Mouse (Mus musculus) skeletal muscle tissue, adult 2 months (tissue): ENCODE results near the gene Rps6ka2.

Experiments used
- DNase-seq: peaks from one replicate; pipeline ENCODE4 v3.0.0-alpha.2; 2012; ENCODE audit warnings: low read depth, low spot score

Gene Rps6ka2

DNA sequence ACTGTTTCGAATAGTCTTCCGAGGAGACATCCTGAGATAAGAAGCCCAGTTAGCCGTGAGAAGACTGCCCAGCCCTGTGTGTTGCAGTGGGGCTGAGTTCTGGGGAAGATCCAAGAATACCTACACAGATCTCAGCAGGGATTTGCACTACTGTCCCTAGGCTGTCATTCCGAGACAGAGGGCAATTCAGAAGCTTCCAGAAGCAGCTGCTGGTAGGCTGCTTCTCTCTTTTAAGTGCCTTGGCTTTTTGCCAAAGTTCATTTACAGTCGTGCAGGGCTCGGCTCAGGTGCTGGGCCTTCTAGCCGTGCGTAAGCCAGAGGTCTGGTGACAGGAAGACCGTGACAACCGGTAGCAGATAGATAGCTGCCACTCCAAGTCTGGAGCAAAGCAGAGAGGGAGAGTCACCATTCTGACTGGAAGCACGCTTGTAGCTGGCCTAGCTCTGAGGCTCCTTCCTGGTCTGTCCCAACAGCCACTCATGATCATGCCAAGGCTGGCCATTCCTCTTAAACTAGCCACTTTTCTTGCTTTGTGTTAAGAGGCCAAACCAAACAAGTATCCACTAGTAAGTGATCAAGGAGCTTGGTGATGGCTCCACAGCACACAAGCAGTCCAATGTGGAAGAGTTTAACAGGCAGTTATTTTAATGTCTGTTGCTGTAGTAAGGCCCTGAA, 49.3 kb downstream of the Rps6ka2 start:
- no peak for DNase-seq

DNA sequence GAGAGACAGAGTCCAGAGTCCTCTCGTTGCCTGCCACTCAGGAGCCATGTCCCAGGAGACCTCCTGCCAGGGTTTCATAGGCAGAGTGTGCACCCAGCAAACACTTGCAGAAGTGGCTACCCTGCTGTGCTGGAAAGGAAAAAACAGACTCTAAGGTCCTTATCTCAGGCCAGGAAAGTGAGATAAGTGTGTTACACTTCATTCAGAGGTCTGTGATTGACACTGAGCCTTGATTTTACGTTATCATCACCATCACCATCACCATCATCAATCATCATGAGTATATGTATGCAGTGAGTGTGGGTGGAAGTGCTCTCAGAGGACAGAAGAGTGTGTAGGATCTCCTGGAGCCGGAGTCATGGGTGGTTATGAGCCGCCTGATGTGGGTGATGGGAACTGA, 51.4 kb downstream of the Rps6ka2 start:
- no peak for DNase-seq

DNA sequence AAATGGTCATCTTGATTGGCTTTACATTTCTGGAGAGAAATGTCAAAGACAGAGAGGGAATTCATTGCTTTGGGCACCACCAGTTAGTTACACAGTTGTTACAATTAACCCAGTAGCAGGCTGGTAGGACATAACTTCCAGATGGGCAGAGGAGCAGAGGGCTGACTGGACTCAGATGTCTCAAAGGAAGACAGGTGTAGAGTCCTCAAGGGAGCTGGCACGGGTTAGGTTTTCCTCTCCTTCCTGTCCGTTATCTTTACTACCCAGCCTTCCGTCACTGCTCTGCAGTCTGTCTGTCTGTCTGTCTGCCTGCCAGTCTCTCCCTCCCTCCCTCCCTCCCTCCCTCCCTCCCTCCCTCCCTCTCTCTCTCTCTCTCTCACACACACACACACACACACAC, 52.3 kb downstream of the Rps6ka2 start:
- no peak for DNase-seq

DNA sequence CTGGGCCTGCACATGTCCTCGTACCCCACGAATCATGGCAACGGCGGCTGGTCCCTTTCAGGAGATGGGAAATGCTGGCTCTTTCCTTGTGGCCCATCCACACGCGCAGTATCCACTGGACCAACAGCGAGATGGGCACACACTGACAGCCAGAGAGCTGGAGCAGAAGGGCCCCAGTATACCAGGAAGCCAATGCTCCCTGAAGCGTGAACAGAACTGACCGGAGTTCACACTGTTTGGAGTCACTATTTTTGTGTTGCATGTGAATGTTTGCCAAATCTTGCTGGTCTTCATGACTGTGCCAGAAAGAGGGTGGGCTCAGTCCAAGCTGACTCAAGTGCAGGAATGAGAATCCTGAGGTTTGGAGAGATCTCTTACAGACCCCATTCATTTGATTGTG, 58.6 kb downstream of the Rps6ka2 start:
- DNase-seq: no peak

DNA sequence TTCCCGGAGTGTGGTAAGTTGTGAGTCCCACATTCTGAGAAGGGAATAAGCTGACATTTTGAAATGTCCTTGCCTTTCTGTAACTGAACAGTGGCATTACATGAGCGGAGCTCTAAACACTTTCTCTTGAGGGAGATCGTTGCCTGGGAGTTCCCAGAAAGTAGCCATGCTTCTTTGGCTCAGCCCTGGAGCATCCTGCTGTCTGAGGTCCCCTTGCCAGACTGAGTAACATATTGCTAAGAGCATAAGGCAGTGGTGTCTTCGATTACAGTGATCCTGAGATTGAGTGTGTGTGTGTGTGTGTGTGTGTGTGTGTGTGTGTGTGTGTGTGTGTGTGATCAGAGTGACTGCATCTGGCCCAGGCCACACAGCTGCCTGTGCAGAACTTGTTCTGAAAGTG, 61.4 kb downstream of the Rps6ka2 start:
- no peak for DNase-seq

DNA sequence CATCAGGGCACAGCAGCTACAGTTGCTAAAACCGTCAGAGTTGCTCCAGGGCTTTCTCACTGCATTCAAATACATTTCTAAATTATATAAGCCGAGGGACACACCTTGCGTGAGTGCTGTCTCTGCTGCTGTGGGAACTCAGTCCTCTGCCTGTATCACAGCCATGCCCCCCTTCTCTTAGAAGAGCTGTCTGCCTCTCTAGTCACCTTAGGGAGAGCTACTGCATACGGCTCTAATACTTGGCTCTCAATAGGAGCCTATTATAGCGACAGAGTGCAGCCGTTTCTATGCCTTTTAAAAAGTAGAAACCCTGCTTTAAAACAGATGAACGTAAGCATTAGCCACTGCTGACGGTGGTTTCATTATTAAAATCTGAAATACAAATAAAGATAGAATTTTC, 61.9 kb downstream of the Rps6ka2 start:
- DNase-seq: no peak

DNA sequence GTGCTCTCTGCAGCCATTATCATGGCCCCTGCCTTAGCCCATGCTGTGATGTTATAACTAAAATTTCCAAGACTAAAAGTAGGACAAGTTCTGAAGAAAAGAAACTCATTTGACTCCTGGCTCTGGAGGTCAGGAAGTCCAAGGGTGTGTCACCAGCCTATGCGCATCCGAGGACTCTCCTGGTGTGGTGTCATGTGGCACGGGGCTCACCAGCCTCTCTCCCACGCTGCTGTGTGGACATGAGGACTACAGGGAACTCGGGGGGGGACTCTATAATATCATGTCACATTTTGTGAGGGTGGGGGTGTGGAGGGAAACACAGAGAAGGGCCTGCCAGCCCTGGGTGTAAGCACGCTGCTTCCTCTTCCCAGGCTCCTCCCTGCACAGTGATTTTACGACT, 62.5 kb downstream of the Rps6ka2 start:
- no peak for DNase-seq

DNA sequence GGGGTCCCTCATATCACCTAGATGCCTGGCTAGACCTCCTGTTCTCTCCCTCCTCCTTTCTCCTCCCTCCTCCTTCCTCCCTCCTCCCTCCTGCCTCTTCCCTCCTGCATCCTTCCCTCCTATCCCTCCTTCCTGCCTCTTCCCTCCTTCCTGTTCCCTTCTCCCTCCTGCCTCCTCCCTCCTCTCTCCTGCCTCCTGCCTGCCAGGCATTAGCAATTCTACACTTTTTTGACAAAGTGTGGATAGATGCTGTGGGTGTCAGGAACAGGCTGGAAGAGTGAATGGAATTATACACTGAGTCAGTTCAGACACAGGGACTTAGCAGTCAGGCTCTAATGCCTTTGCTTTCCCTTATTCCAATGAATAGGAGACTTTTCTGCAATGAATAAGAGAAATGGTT, 63.3 kb downstream of the Rps6ka2 start:
- no peak for DNase-seq

DNA sequence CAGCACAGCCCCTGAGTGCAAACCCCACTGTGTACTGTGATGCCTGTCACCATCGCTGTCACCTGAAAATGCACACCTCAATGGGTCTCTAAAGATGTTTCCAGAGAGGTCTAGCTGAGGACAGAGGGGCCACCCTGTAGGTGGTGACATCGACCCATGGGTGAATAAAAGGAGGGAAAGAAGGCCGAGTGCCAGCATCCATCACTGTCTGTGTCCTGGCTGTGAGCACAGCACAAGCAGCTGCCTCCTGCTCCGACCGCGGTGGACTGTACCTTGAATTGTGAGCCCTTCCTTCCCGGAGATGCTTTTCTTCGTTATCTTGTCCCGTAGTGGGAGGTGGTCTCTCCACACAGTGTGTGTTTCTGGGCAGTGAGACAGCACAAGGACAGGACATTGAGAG, 67.8 kb downstream of the Rps6ka2 start:
- no peak for DNase-seq

DNA sequence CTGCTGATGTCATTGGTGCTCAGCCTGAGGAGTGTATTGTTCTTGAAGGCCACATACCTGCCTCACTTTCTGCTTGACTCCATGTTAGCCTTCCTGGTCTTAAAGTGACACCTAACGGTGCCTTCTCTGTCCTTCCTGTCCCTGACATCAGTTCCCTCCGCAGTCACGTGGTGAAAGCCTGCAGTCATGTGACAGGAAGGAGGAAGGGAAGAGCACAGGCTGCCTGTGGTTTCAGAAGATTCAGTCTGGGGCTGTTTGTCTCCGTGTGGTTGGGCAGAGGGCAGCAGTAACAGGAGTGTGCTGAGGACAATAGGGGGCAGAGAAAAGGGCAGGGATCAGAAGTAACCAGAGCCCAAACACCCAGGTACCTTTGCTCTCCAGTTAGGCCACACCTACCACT, 68.9 kb downstream of the Rps6ka2 start:
- DNase-seq: no peak

DNA sequence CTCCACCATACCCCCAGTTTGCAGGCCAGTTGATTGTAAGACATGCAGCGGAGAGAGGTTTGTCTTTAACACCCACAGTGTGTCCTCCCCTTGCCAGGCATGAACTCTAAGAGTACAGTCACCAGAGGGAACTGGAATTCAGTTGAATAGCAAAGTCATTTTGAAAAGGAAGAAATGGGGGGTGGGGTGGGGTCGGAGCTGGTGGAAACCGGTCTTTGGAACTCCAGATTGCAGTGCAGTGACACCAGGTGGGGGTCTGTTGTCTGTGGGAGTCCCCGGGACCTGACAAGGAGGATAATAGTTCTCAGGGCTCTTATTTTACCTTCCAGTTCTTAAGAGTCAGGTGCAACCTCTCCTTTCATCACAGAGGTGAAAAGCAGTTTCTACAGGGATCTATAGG, 70.6 kb downstream of the Rps6ka2 start:
- DNase-seq: no peak

DNA sequence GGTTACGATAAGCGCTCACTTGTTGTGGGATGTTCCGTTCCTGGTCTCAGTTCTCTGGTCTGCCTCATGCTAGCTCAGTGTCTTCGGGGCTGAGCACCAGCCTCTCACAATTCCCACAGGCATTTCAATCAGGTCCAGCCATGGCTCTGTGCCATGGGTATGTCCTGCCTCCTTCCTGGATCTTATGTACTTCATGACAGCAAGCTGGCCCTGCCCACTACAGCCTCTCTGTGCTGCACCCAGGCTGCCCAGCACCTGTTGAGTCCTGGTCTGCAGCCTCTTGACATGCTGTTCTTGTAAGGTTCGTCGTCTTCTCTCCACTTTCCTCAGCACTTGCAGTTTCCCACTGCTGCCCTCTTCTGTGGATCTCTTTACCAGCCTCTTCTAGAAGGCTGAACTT, 75.2 kb downstream of the Rps6ka2 start:
- peak; percentile 39 for DNase-seq

DNA sequence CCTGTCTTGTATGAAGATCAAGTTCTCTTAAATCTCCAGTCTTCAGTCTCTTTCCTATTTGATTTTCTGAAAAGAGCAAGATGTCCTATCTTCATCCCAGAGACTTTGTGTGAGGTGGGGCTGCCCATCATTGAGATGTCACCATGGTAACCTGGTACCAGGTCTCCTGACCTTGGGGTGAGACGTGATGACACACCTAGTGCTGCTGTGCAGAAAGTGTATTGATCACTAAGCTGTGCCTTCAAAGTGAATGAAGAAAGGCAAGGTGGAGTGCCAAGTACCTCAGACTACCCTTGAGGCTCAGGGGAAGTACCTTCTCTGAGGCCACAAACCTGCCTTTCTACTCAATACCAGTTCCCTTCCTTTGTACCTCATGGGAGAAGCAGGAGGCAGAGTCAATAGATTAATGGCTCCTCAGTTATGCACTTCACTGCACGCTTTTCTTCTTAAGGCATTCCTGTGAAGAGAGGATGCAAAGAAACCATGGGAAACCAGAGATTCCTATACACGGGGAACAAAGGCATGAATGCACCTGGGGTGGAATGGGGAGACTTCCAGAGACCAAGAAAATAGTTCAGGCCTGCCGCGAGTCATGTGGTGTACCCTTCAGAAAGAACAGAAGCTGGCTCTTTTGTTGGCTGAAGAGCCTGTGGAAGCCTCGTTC, 77.1 kb downstream of the Rps6ka2 start:
- DNase-seq: no peak

DNA sequence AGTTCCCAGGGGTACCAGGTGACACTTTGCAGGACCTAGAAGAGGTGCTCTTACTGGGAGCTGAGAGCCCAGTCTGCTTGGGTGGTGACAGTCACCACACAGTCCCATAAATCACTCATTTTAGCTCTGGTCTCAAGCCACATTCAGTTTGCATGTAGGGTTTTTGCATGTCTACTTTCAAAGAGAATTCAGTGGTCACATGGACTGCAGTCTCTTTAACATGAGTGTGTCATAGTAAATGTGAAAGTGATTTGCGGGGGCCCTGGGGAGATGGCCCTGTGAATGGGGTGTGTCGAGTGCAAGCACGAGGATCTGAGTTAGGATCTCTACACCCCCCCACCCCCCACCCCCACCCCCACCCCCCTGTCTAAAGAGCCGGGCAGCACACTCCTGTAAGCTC, 80.5 kb downstream of the Rps6ka2 start:
- no peak for DNase-seq

DNA sequence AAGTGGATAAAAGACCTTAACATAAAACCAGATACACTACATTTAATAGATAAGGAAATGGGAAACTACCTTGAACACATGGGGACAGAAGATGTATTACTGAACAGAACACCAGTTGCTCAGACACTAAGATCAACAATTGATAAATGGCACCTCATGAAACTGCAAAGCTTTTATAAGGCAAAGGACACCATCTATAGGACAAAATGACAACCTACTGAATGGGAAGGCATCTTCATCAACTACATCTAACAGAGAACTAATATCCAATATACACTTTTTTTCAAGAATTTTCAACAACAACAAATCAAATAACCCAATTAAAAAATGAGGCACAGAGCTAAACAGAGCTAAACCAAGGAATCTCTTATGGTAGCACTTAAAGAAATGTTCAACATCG, 87.3 kb downstream of the Rps6ka2 start:
- no peak for DNase-seq

DNA sequence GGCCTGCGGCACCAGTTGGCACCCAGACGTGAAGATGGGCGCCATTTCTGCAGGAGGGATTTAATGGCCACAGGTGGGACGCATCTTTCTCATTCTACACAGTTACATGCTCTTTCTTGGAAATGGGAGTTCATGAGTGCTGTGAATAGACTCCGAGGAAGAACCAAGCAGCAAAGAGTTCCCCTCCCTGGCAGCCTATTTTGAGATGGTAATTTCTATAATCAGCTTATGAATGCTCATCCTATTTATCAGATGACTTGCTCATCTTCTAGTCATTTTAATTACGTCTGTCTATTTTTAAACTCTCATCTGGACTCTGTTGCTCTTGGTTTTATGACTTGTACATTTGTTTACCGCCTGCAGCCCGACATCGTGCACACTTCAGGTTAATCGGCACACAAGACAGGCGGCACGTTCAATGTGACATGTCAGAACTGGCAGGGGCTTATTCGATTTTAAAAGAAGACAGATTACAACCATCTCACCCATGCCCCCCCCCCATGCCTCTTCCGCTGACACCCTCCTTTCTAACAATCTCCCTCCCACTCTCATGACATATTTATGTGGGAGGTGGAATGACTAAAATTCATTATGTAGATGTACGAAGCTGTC, 88.9 kb downstream of the Rps6ka2 start:
- no peak for DNase-seq

DNA sequence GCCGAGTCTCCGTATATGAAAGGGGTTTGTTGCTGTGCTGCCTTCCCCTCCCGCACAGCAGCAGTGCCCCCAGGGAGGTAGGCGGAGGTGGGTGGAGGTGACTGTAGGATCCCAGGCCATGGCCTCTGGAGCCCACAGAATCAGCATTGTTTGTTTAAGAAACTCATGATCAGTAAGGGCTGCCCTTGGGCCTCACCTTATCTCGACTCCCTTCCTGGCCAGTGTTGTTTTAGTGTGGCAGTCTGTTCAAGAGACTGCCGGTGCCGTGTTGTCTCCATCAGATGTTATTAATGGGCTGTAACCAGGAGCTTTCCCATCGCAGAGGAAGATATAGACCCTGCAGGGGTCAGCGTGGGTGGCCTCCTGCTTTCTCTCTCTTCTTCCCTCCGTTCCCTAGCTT, 90.4 kb downstream of the Rps6ka2 start:
- DNase-seq: no peak

DNA sequence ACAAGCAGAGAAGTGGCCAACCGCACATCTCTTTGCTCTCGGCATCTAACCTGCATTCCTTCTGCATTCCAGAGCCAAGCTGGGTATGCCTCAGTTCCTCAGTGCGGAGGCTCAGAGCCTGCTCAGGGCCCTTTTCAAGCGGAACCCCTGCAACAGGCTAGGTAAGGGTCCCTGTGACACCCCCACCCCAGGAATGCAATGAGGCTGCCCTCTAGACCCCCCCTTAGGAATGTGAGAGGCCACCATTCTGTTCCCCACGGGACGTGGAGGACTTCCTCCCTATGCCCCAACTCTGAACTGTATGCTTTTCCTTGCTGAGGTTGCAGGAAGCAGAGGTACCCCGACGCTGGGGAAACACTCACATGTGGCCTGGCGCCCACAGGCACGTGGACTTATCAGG, 92.1 kb downstream of the Rps6ka2 start:
- DNase-seq: no peak

DNA sequence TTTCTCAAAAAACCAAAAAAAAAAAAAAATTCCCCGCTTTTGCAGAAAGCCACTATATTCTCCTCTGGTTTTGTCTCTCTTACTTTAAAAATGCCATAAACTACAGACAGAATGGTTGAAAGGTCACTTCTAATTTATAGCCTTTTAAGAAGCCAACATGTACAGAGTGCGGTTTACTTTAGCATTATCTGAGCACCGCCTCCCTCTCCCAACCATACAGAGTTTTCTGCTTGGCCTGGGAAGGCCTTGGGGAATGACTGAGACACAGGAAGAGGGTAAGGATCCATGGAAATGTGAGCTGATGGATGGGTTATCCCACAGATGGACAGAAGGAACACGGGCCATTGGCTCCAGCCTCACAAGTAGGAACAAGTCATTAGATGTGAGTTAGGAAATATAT, 92.7 kb downstream of the Rps6ka2 start:
- no peak for DNase-seq

DNA sequence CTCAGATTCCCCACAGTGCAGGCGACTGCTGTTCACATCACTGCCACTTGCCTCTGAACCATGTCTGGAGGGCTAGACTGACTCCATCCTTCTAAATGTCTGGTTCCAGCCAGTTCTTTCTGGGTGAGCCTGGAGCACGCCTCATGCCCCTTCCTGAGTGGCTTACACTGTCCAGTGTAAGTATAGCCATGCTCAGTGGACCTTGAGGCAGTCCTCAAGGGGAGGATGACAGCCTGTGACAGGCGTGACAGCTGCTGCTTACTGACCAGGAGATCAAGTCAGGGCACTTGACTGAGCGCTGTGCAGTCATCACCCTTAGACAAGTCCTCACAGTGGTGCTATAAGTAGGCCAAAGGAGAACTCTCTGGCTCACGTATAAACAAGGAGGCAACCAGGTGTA, 94.7 kb downstream of the Rps6ka2 start:
- peak; percentile 23 for DNase-seq

DNA sequence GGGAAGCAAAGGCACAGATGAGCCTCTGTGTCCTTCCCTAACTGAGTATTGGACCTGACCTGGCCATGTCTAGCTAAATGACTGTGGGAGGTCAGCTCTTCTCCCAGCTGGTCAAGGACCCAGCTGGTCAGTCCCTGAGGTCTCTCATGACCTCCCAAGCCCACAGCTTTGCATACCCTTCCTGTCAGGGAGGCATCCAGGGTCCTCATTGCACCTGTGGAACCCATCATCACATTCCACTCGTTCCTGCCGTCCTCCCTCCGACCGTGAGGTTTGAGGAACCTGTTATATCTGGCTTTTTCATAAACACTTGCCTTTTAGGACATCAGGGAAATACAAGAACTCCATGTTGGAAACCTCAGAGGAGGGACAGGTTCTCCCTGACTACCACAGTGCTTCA, 95.4 kb downstream of the Rps6ka2 start:
- no peak for DNase-seq

DNA sequence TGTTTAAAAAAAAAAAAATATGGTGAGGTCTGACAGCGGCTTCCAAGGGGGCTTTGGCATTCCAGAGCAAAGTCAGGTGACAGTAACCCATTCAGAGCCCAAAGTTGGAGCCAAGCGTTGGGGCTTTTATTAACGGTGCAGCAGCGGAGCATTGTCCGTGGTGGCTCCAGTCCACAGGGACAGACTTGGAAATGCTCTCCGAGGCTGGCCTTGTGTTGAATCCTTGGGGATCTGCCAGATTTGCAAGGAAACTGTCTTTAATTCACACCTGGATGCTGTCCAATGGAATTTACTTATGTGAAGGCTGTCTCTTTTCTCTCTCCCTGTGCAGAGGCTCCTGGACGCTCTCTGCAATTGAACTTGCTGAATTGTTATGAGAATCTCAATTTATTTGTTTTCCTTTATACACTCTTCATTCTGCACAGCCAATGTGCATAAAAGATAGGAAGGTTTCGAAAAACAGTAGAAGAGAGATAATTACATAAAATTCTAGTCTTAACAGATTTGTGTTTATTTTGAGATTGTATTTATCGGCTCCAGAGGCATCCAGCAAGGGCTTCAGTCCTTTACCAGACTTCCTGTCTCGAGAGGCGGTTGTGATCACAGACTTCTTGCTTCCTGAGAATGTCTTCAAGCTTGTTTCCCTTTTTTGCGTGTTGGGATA, 95.9 kb downstream of the Rps6ka2 start:
- no peak for DNase-seq

DNA sequence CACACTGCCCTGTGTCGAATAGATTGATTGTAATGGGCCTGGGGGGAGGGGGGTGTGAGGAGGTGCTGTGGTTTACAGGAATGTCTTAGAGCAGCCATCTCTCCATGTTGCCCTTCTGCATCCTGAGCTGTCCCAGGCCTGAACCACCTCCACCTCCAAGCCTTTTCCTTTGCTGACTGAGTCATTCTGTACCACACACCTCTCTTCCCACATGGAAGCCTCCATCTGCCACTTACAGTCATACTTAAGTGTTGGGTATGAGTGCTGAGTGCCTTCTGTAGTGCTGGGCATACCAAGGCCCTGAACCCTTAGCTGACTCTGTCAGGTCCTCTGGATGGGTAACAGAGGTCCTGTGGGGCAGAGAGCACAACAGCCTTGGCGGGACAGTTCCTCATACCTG, 97.9 kb downstream of the Rps6ka2 start:
- DNase-seq: no peak
